Mouse (Mus musculus): ENCODE results near the gene Zfp950. TPM values are rescaled to one million over a fixed set of nuclear protein-coding genes. Genes with fewer than 3 reads are reported as not detected.

Zfp950 gene
- total RNA-seq, 2 experiments from 2014 or later = 33.1 to 44.8 TPM

DNA sequence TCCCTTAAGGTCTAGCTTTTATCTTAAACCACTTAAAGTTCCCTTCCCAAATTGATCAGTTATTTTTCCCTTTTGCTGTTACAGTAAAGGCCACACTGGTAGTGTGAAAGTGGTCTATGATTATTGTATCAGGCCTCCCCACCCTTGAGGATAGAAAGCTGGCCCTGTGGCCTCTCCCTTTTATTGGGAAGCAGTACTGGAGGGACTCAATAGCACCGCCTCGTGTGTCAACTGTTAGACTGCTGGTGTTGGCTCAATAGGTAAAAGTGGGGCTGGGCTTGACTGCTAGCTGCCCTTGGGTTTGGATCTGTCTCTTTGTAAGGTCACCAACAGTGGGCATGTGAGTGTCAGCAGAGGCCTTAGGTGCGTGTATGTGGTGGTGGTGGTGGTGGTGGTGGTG, 76.3 kb downstream of the Zfp950 start:
- DNase-seq = no peak
- intact Hi-C loops (cut with DNase I) = no loop called here

DNA sequence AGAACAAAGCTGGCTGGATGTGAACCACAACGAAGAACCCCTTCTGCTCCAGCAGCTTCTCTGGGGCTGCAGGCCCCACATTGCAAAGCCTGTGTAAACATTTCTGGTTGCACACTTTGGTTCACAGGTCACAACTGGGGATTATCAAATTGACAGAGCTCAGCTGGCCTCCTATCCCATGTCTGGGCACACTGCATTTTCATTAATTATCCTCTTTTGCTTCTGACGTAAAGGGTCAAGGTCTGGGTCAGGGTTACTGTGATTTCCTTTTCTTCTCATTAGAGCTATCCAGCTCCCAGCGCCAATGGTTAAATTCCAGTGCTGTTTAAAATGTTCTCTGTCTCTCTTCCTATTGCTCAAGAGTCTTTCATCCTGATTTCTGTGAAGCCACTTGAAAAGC, 83.1 kb downstream of the Zfp950 start:
- intact Hi-C loops (cut with DNase I) = no loop called here
- DNase-seq = no peak

DNA sequence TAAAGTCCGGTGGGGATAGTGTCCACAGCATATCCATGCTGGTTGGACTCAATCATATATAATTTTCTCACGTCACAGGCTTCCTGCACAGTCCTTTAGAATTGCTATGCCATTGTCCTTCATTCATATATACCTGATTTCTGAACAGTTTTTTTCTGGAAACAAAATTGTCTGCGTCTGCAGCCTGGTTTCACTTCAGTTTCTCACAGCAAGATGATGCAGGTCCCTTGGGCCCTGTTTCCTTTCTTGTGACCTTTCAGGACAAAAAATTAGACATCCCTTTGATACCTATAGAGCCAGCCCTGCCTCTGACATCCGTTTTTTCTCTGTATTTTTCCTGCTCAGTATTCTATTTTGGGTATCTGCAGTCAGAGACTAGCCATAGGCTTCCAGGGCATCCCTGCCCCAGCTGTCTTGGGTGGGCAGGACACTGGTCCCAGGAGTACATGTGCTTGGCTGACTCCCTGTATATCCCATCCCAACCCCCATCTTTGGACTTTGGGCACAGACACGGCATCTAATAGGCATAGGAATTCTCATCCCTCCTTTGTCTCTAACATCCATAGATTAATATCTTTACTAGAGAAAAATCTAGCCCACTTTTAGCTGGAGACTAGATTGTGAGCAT, 83.7 kb downstream of the Zfp950 start:
- intact Hi-C loops (cut with DNase I) = no loop called here
- DNase-seq = no peak

DNA sequence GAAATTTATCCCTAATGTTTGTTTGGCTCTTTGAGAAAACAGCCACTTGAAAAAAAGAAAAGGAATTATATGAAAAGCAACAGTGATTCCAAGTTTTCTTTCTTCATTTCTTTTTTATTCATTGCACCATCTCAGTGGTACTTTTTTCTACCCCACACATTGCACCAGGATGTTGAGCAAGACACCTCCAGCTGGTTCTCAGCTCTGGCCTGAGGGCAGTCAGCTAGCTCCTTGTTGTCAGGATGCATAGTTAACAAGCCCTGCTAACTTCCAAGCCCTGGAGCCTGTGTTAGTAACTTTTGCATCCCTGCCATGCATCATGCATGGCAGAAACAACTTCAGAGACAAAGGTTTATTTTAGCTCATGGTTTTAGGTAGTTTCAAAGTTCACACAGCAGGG, 87.9 kb downstream of the Zfp950 start:
- no peak for DNase-seq
- intact Hi-C loops (cut with DNase I) = no loop called here

DNA sequence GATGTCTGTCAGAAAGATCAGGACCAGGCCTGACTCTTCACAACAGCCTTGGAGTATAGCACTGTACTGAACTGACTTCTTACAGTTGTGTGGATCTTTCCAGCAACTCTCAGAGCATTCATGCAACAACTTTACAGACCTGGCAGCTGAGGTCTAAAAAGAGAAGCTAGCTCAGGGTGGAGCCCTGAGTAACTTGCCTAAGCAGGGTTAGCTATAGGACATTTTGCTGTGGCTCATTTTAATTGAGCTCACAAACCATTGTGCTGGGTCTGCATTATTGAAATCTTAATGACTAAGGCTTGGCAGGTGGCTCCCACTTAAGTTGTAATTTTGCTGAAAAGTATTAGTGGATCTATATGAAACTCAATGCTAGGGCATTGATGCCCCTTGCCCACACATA, 88.6 kb downstream of the Zfp950 start:
- DNase-seq = no peak
- intact Hi-C loops (cut with DNase I) = no loop called here

DNA sequence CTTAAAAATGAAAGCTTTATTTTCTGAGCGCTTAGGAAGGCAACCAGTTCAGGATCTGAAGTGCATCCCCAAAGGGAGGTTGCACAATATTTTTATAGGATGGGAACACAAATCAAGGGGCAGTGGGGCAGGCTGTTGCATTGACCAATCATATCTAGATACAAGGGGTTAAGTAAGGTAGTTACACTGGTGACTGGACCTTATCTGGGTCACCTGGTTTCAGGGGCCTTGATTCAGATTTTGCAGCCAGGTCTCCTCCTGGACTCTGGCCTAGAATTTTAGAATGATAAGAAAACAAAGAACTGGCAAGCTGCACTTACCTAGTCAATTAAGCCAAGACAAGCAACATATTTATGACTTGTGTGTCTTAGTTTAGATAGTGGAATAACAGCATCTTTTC, 89.5 kb downstream of the Zfp950 start:
- DNase-seq = no peak
- intact Hi-C loops (cut with DNase I) = no loop called here

DNA sequence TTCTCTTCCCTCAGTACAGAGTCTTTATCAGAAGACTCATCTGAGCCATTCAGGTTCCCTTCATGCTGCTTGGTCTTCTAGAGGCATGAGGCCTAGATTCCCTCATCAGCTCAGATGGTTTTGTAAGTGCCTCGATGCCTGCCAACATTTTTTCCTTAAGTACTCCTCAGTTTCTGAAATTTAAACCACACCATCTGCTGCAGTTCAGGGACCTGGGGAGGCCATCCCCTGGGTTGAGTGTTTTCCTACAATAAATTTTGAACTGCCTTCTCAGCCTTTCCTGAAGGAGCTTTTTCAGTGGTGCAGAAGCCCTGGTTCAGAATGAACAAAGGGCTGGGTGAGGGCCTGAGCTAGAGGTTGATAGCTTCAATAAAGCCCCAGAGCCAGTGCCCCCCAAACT, 91.2 kb downstream of the Zfp950 start:
- intact Hi-C loops (cut with DNase I) = no loop called here
- no peak for DNase-seq

DNA sequence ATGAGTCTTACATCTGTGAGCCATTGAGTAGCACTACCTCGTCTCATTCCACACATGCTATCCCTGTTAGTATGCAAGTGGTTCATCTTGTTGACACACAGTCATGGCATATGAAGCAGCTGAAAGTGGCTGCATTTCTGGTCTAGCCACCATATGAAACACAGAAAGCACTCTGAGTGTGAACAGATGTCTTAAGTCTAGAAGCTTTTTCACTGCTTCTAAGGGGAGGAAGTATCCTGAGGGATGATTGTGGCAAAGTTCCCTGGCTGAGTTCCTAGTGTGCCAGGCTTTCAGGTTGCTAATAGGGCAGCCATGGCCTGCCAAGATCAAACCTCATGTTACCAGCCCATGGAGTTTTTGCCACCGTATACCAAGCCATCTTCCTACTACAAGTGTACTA, 92.0 kb downstream of the Zfp950 start:
- peak; percentile 20 for DNase-seq
- intact Hi-C loops (cut with DNase I) = no loop called here

DNA sequence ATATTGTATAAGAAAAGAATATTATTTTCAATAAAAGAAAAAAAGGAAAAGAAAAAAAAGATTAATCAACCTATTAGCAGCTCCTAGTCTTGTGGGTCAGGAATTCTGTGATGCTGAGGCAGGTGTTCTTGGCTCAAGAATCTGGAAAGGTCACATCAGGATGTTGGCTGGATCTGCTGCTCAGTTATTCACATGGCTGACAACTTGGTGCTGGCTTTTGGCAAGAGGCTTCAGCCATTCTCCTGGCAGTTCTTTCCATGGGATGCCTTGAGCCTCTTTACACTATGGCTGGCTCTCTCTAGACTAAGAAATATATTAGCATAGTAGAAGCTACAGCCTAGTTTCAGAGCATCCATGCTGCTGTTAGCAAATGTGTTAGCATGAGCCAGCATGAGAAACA, 101.5 kb downstream of the Zfp950 start:
- intact Hi-C loops (cut with DNase I) = no loop called here
- DNase-seq = no peak

DNA sequence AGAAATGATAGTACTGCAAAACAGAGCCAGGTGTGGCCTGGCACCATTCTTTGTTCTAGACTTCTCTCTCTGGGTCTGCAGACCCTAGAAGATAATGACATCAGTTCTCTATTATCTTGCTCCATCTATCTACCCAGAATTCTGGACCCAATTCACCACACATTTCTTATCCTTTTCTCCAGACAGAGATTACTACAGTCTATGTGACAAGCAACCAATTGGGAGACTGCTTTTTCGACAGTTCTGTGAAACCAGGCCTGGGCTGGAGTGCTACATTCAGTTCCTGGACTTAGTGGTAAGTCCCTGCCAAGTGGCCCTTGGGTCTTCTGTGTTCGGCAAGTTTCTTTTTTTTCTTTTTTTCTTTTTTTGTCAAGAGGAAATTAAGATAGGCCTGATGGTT, 109.1 kb downstream of the Zfp950 start:
- intact Hi-C loops (cut with DNase I) = no loop called here
- no peak for DNase-seq

DNA sequence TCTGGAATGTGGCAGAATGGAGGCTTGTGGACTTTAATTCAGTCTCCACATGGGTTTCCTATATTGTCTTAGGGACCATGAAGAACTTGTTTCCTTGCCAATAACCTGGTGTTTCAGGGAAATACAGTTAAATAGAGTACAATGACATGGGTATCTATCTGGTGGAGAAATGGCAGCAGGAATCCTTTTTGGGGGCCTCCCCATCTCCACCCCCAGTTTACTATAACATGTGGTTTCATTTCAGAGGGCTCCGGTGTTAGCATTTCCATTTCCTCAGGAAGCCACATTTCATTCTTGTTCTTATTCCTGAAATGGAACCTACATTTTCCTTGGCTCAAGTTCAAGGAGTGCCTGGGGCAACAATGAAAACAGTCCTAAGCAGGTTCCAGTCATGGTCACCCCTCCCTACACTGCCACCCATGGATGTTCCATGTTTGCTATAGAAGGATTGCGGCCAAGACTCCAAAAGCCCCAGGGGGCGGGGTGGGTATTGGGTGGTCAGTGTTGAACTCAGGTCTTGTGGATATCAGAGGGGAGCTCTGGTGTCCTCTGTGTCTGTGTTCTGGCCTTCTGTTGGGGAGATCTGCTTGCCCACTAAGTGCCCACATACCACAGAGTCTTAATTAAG, 118.6 kb downstream of the Zfp950 start:
- DNase-seq = no peak
- intact Hi-C loops (cut with DNase I) = no loop called here

DNA sequence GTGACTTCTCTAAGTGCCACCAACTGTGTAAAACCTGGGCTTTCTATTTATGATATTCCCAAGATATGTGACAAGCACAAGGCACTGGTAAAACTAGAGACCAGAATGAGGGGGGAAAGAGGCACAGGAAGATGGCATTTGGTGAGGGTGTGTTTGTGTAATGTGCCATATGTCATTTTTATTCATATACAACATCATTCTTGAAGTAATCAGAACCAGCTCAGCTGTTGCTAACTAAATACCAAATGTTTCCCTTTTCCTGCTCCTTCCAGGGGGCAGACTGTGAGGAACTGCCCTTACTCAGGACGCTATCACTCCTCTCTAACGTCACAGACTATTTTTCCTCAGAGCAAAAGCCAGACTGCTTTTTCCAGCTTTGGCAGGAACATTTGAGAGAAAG, 119.1 kb downstream of the Zfp950 start:
- intact Hi-C loops (cut with DNase I) = no loop called here

DNA sequence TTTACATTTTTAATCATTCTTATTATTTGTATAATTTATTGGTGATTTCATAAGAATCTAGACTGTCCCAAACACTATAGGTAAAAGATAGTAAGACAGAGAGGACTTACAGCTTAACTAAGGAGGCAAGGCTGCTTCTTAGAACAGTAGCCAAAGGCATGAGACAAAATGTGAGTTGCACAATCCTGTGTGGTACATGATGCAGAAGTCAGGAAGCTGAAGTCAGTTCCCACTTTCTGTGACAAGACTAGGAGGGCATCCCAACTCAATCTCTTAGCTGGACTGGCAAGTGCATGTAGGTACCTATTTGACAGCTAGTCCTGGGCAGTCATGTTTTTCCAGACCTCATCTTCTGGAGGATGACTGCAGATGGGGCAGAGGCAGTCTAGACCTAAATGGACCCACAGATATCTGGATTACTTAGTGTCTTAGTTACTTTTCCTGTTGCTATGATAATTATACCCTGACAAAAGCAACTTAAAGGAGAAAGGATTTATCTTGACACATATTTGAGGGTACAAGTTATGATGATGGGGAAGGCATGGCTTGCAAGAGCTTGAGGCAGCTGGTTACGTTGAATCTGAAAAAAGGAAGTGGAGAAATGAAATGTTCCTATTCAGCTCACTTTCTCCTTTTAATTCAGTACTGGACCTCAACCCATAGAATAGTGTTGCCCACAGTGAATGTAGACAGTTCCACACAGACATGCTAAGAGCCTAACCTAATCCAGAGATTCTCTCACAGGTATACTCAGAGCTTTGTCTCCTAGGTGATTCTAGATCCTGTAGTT, 123.0 kb downstream of the Zfp950 start:
- no peak for DNase-seq
- intact Hi-C loops (cut with DNase I) = no loop called here

More for the DNA sequence above, 119.1 kb downstream of the Zfp950 start:
- DNase-seq = no peak

DNA sequence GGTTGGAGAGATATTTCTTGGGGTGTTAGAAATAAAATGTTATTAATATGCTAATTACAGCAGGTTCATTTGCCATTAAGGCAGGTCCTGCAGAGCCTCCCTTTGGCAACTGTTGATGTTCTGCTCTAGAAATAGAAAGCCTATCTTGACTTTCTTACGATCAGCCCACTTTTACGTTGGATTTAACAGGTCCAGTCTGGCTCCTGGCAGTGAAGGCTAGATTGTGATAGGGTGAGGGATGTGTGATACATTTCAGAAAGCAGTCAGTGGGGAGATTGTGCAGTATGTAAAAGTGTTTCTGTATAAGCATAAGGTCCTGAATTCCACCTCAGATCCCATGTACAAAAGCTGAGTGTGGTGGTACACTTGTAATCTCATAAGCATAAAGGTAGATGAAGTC, 131.4 kb downstream of the Zfp950 start:
- intact Hi-C loops (cut with DNase I) = no loop called here
- DNase-seq = no peak

Other genes with a start within 250 kb of the Zfp950 start
- under 1 TPM; 0.36 to 0.64 TPM for gene Gm7102, start 35.5 kb upstream of the Zfp950 start, total RNA-seq (2021)
- not detected for gene Gm6020, start 43.0 kb upstream of the Zfp950 start, total RNA-seq (2021)
- 10 to 100 TPM; 55.5 to 58.7 TPM for gene Csf2ra, start 87.6 kb upstream of the Zfp950 start, total RNA-seq (2021)
- gene Gm21060, start 156.2 kb upstream of the Zfp950 start, total RNA-seq (2021) = not detected